Mouse (Mus musculus) lung, postnatal 0 days (tissue): ENCODE measurements around the gene Elfn2.

Experiments
- CTCF ChIP-seq: IDR thresholded peaks from 2 replicates; pipeline ENCODE4 v1.5.1; 2016; ENCODE audit warnings: antibody characterized with exemption, mild to moderate bottlenecking
- EP300 ChIP-seq: IDR thresholded peaks from 2 replicates; pipeline ENCODE4 v1.6.1; 2016; ENCODE audit warnings: antibody characterized with exemption, mild to moderate bottlenecking, control low read depth

DNA sequence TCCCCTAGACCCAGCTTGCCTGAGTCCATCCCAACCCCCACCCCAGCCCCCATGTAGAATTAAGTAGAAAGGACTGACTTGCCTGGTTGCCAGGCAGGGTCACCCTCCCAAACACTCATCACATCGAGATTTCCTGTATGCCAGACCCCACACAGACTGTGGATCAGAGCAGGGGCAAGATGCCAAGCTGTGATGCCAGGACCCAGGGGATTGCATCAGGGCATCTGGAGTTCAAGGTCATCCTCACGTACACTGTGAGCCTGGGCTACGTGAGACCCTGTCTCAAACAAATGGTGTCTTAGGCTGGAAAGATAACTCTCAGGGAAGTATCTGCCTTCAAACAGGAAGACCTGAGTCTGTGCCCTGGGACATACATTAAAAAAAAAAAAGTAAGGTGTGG, 11.9 kb downstream of the Elfn2 start:
- TF ChIP-seq CTCF = no peak
- no peak for TF ChIP-seq EP300
